Comparison of ENCODE assay signal across 12 mouse cellular contexts in genomic region chr4:96968545-96969164, GRCm38 (mm10).
DNase-seq lines count a peak whose midpoint lies in the region; ATAC-seq and TF ChIP-seq lines count a peak whose summit lies in the region.
"Had no signal": no experiment of that assay in that cellular context is flagged by ENCODE, and none has a peak within 500 bp of the region (broad histone marks: within the 10 kb centered on the region; RNA-seq: fewer than 3 reads in every experiment).

No protein-coding gene starts in this region.

- no peaks in the 10 kb centered on the region for H3K36me3 ChIP-seq in lung, embryonic 14.5 days (ENCODE audit: insufficient read depth)
- H3K36me3 ChIP-seq in forebrain, embryonic 14.5 days (ENCODE audit: control insufficient read depth, insufficient read depth, low read length) = no peaks in the 10 kb centered on the region
- H3K36me3 ChIP-seq in hindbrain, embryonic 15.5 days = no peaks in the 10 kb centered on the region
- no peaks in the 10 kb centered on the region for H3K36me3 ChIP-seq in midbrain, embryonic 15.5 days (replicated peaks)
- H3K36me3 ChIP-seq: limb, embryonic 12.5 days had no signal

- H3K4me2 ChIP-seq in lung, embryonic 14.5 days = no peak overlapping the region
- peak overlapping the region; percentile 24; the same call in 1 of the 2 replicates for H3K4me2 ChIP-seq in forebrain, embryonic 14.5 days (ENCODE audit: low read length)
- H3K4me2 ChIP-seq in hindbrain, embryonic 15.5 days = no peak overlapping the region
- no peak overlapping the region for H3K4me2 ChIP-seq in midbrain, embryonic 15.5 days
- H3K4me2 ChIP-seq: limb, embryonic 12.5 days had no signal

- H3K4me1 ChIP-seq in lung, embryonic 14.5 days (ENCODE audit: insufficient read depth) = no peaks in the 10 kb centered on the region
- peaks cover 7% of the 10 kb centered on the region for H3K4me1 ChIP-seq in forebrain, embryonic 14.5 days (ENCODE audit: control insufficient read depth, insufficient read depth, low read length)
- H3K4me1 ChIP-seq in hindbrain, embryonic 15.5 days (replicated peaks) = no peaks in the 10 kb centered on the region
- no peaks in the 10 kb centered on the region; the same call in 1 of the 2 replicates for H3K4me1 ChIP-seq in midbrain, embryonic 15.5 days

- H3K4me3 ChIP-seq in lung, embryonic 14.5 days (ENCODE audit: low read depth, low read length) = no peak overlapping the region
- no peak overlapping the region for H3K4me3 ChIP-seq in forebrain, embryonic 14.5 days (ENCODE audit: low read depth, low read length)
- no peak overlapping the region for H3K4me3 ChIP-seq in hindbrain, embryonic 15.5 days
- H3K4me3 ChIP-seq in midbrain, embryonic 15.5 days = no peak overlapping the region
- H3K4me3 ChIP-seq: limb, embryonic 12.5 days had no signal

- no peak overlapping the region for H3K9ac ChIP-seq in lung, embryonic 14.5 days
- H3K9ac ChIP-seq in forebrain, embryonic 14.5 days (ENCODE audit: low read length) = no peak overlapping the region
- H3K9ac ChIP-seq in hindbrain, embryonic 15.5 days = 0 out of 2 replicates have a peak overlapping the region, but pooled peaks have one; percentile 17
- H3K9ac ChIP-seq in midbrain, embryonic 15.5 days = no peak overlapping the region; the same call in 1 of the 2 replicates
- H3K9ac ChIP-seq: limb, embryonic 12.5 days had no signal

- DNase-seq in lung, embryonic 14.5 days = peak; percentile 23
- no peak for DNase-seq in lung, postnatal 36 days
- peak; percentile 93 for DNase-seq in forebrain, embryonic 14.5 days (ENCODE audit: low spot score)
- DNase-seq in gastrocnemius, postnatal 10 days = no peak
- no peak for DNase-seq in adrenal gland, adult 2 months
- DNase-seq in lung, postnatal 25 days (ENCODE audit: low spot score) = no peak
- DNase-seq: kidney, adult 18-20 months; thymus, postnatal 25 days had no signal

- no peak for TF ChIP-seq CTCF in lung, embryonic 14.5 days (IDR thresholded peaks at IDR 0.05; ENCODE audit: low read depth)

- H3K9me3 ChIP-seq in lung, embryonic 14.5 days (ENCODE audit: low read depth, low read length) = no peaks in the 10 kb centered on the region
- H3K9me3 ChIP-seq in forebrain, embryonic 14.5 days (replicated peaks; ENCODE audit: control insufficient read depth, low read length) = no peaks in the 10 kb centered on the region
- no peaks in the 10 kb centered on the region for H3K9me3 ChIP-seq in hindbrain, embryonic 15.5 days
- no peaks in the 10 kb centered on the region for H3K9me3 ChIP-seq in midbrain, embryonic 15.5 days
- H3K9me3 ChIP-seq: limb, embryonic 12.5 days had no signal

- peak; percentile 38; the same call in 1 of the 2 replicates for ATAC-seq in lung, embryonic 14.5 days (ENCODE audit: insufficient read depth)
- ATAC-seq in forebrain, embryonic 14.5 days = peak; percentile 95
- peak; percentile 73; the same call in 1 of the 2 replicates for ATAC-seq in hindbrain, embryonic 15.5 days (ENCODE audit: low FRiP score, low read depth)
- ATAC-seq in midbrain, embryonic 15.5 days (replicated peaks) = peak; percentile 89
- ATAC-seq: lung, postnatal 0 days had no signal

- 47% methylated on average over 10 of the region's 10 CpGs for WGBS in lung, embryonic 14.5 days
- 35% methylated on average over 10 of the region's 10 CpGs for whole genome bisulfite sequencing in forebrain, embryonic 14.5 days
- 53% methylated on average over 10 of the region's 10 CpGs for WGBS in hindbrain, embryonic 15.5 days
- 60% methylated on average over 10 of the region's 10 CpGs for WGBS in midbrain, embryonic 15.5 days

- H3K27me3 ChIP-seq in lung, embryonic 14.5 days (ENCODE audit: insufficient read depth, low read length) = no peaks in the 10 kb centered on the region
- no peaks in the 10 kb centered on the region for H3K27me3 ChIP-seq in forebrain, embryonic 14.5 days (replicated peaks; ENCODE audit: control insufficient read depth, insufficient read depth, low read length)
- H3K27me3 ChIP-seq in hindbrain, embryonic 15.5 days = no peaks in the 10 kb centered on the region
- H3K27me3 ChIP-seq in midbrain, embryonic 15.5 days (replicated peaks) = no peaks in the 10 kb centered on the region
- H3K27me3 ChIP-seq: limb, embryonic 12.5 days had no signal

- no peak overlapping the region for H3K27ac ChIP-seq in lung, embryonic 14.5 days (ENCODE audit: low read depth)
- H3K27ac ChIP-seq in forebrain, embryonic 14.5 days (ENCODE audit: low read depth, low read length) = peak overlapping the region; percentile 93
- peak overlapping the region; percentile 10; the same call in 1 of the 2 replicates for H3K27ac ChIP-seq in hindbrain, embryonic 15.5 days (replicated peaks)
- H3K27ac ChIP-seq in midbrain, embryonic 15.5 days = 0 out of 2 replicates have a peak overlapping the region, but pooled peaks have one; percentile 29
- H3K27ac ChIP-seq: limb, embryonic 12.5 days had no signal

Comparison
In these comparisons a context has a peak if more than half of its experiments do, and no peak if none do; other contexts are left out.
1. DNase-seq: peak in lung, embryonic 14.5 days (single experiment) and forebrain, embryonic 14.5 days (single experiment); none in lung, postnatal 36 days (single experiment), gastrocnemius, postnatal 10 days (single experiment), adrenal gland, adult 2 months (single experiment) and lung, postnatal 25 days (single experiment).
2. ATAC-seq: peak in every context shown above with its lines; median percentile 95 in forebrain, embryonic 14.5 days; 89 in midbrain, embryonic 15.5 days; 73 in hindbrain, embryonic 15.5 days; 38 in lung, embryonic 14.5 days.